Mouse (Mus musculus) thymus, adult 2 months (tissue): ENCODE measurements at regions not wholly inside any gene's neighbourhood (a gene's known extent, or its start where the extent isn't known, plus 50 kb on each side); places are given as distances from the start of the nearest gene placed in this dataset.

Experiments
- CTCF ChIP-seq: fragments of 200-500 bp; IDR thresholded peaks from 2 replicates; pipeline ENCODE4 v1.5.1; 2012; ENCODE audit warnings: mild to moderate bottlenecking, control low read depth, low read length, moderate library complexity, borderline replicate concordance; ENCODE audit not compliant: control insufficient read depth, poor library complexity, insufficient read depth; ENCODE audit errors: extremely low read depth
- POLR2A ChIP-seq: fragments of 200-500 bp; IDR thresholded peaks from 2 replicates; pipeline ENCODE4 v1.6.1; 2012; ENCODE audit warnings: mild to moderate bottlenecking, low read length, control low read depth, moderate library complexity; ENCODE audit not compliant: control insufficient read depth, poor library complexity, insufficient read depth; ENCODE audit errors: extremely low read depth

DNA sequence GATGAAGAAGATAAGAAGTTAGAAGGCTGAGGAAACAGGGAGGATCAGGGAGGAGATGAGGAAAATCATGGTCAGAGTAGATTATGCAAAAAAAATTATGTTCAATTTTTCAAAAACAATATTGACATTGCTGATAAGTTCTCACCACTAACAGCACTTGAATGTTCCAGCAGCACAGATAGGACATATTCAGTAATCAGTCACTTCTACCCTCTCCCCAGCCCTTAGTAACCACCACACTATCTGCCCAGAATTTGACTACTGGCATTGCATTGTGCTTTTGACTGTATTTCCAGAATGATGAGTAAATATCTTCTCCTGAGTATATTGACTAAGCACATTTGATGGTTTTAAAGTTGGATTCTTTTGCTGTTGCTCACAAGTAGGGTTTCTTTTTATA lies 140.5 kb downstream of the Cdca7 start:
- TF ChIP-seq CTCF: no peak
- no peak for TF ChIP-seq POLR2A
